Mouse (Mus musculus) right cerebral cortex, postnatal 36 days (tissue): ENCODE data around the gene Cd44.
A peak's percentile ranks its signal among the peaks of the same experiment; 100 is the strongest.

Source experiments
- DNase-seq, 2 experiments: peaks; one replicate each; pipeline ENCODE4 v3.0.0; 2022; ENCODE audit warnings: low spot score in 2 of 2, mixed read lengths in 1 of 2

Gene Cd44

DNA sequence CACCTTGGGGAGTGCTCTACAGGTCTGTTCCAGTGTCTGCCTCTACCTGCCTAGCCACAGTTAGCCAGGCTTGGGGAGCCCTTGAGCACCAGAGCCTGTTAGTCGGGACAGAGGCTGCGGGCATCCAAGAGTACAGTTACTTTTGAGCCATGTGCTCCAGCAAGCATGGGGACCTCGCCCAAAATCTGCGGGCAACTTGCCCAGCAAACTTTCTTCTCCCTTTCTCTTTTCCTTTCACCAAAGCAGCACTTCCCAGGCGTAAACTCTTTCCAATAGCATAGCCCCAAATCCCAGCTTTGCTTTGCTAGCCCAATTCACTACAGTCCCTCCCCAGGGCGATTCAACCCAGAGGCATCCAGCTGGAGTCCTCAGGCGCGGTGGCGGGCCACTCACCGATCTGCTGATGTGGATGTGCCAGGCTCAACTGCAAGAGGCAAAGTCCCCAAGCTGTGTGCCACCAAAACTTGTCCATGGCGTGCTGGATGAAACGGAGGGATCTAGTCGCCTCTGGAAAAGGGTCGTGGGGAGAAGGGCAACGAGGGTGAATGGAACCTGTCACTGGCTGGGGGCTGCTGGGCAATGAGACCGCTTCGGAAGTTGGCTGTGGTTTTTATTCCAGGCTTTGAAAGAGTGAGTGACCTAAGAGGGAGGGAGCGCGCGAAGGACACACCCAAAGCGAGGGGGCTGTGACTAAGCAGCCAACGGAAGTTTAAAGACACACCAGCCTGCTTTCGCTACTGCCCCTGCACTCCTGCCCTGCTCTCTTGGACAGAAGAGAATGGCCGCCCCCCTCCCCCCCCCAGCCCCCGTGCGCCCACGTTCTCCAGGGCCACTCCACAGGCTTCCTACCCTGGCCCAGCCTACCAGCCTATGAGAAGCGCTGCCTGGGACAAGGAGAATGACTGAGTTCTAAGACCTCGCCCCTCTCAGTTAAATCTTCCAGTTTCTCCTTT, at the start of gene Cd44:
Cd44 (minus strand) TSS at position 791 of the 953 bp plus-strand sequence.
- DNase-seq, result no peak

GRCm38 (mm10) chr2:102948481-102948857, 47.0 kb upstream of the Cd44 start:
- no peak for DNase-seq

GRCm38 (mm10) chr2:102947846-102948480, 46.5 kb upstream of the Cd44 start:
- DNase-seq, result no peak

- DNase-seq, result no peak
Observed at GRCm38 (mm10) chr2:102945111-102945510, 43.6 kb upstream of the Cd44 start.

- no peak for DNase-seq
Observed at GRCm38 (mm10) chr2:102944415-102945012, 43.0 kb upstream of the Cd44 start.

DNA sequence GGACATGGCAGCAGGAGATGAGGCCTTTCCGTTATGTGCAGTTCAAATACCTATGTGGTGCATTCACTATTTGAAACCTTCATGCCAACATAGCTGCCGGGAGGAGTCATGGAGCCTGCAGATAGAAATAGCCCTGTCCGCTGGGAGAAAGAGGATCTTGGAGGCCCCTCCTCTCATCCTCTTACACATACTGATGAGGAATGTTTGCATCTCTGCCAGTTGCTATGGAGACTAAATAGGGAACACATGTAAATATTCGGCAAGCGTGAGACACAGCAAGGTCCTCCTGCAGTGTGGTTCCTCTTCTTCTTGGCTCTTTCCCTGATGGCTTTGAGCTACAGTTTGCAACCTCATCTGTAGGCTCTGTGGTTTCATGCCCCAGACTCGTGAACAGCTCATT, 42.5 kb upstream of the Cd44 start:
- DNase-seq, result peak; percentile 24 to 71

- peak in 1 of 2 experiments; percentile 47 for DNase-seq
Observed at GRCm38 (mm10) chr2:102942782-102943080, 41.3 kb upstream of the Cd44 start.

GRCm38 (mm10) chr2:102941937-102942781, 40.7 kb upstream of the Cd44 start:
- no peak for DNase-seq

- no peak for DNase-seq
Observed at GRCm38 (mm10) chr2:102940813-102941361, 39.4 kb upstream of the Cd44 start.

DNA sequence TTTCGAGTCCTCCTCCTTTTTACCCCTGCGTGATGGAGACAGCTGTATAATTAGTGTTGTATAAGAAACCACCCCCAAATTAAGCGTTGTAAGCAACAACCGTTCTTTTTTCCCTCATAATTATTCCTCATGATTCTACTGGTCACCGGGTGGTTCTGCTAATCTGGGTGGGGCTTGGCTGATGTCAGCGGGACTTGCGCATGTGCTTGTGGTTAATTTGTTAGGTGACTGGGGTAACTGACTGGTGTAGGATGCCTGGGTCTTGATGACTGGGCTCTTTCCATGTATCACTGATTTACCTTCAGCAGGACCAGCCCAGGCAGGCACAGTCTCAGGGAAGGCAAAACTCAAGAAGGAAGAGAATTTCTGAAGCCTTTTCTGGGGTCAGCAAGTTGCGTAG, 38.7 kb upstream of the Cd44 start:
- no peak for DNase-seq

DNA sequence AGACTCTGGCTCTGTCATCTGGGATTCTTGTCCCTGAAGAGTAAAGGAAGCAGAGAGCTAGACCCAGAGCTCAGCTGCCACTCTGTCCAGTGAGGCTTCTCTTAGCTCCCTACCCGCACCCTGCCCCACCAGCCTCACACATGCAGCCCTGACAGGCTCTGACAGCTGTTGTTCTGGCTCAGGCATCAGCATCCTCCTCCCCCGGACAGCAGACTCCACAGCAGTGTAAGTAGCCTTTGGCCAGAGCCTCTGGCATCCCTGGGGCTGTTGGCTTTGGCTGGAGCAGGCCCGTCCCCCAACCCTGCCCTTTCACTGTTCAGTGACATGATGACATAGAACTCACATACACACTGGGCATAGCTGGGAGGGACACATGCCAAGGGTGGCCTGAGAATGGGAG, 35.4 kb upstream of the Cd44 start:
- no peak for DNase-seq

DNA sequence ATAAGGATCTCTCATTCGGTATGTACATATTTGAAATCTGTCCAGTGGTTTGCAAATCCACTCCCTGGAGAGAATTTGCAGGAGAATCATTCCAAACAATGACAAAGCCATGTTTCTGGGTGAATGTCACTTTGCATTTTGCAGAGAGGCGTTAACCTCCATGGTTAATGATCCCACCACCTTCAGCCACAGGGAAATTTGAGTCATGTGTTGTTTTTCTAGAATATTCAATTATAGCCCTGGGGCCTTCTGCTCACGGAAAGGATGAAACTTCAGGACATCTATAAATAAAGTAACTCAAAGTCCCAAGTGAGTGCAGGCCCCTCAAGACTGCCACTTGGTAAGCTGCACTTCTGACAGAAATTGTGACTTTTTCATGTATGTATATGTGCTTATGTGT, 33.4 kb upstream of the Cd44 start:
- DNase-seq, result no peak

- DNase-seq, result no peak
Observed at GRCm38 (mm10) chr2:102933787-102934186, 32.3 kb upstream of the Cd44 start.

GRCm38 (mm10) chr2:102933142-102933541, 31.7 kb upstream of the Cd44 start:
- no peak for DNase-seq

DNA sequence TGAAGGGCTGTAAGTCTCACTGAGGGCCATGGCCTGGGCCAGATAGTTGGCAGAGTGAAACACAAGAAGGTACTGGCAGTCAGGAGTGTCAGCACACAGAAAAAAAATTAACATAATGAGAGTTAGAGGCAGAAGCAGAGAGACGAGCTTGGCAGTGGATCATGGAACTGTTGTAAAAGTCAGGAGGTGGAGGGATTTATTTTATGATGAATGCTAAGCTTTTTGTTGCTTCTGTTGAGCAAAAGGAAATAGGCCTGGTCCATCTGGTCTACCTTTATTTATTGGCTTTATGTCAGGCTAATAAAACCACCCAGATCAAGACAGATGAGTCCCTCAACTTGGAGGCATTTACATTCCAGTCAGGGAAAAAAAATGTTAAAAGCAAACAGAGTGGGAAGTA, 31.2 kb upstream of the Cd44 start:
- no peak for DNase-seq

GRCm38 (mm10) chr2:102928211-102928610, 26.7 kb upstream of the Cd44 start:
- DNase-seq, result no peak

DNA sequence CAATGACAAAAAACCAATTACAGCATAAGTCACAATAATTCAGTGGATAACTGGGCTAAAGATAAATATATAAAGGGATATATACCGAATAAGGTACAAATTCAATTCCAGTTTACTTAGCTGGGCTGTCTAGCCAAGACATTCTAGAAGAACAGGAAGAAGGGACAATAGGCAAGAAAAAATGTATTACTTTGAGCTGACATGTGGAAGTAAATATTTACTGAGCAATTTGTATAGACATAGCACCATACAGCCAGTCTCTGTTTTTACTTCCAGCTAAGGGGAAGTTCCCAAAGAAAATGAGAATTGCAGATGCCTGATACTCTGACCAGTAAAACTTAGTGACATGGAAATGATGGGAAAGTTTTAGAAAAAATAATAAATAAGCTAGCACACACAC, 23.0 kb upstream of the Cd44 start:
- DNase-seq, result no peak

DNA sequence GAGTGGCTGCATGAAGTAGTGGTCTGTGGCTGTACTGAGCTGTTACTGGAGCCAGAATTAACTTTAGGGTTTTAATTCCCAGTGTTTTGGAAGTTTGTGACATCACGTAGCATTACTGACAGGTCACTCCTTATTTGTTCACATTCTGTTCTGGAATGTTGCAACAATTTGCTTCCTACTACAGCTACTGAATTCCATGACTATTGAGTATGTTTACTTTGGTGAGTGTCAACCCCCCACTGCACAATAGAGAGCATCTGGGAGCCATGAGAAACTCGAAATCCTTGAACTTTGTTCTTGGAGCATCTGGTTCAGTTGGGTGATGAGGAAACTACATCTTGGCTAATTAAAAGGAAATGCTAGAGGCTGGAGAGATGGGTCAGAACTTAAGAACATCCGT, 22.2 kb upstream of the Cd44 start:
- DNase-seq, result no peak

- DNase-seq, result no peak
Observed at GRCm38 (mm10) chr2:102922066-102922465, 20.6 kb upstream of the Cd44 start.

GRCm38 (mm10) chr2:102918301-102918700, 16.8 kb upstream of the Cd44 start:
- no peak for DNase-seq

DNA sequence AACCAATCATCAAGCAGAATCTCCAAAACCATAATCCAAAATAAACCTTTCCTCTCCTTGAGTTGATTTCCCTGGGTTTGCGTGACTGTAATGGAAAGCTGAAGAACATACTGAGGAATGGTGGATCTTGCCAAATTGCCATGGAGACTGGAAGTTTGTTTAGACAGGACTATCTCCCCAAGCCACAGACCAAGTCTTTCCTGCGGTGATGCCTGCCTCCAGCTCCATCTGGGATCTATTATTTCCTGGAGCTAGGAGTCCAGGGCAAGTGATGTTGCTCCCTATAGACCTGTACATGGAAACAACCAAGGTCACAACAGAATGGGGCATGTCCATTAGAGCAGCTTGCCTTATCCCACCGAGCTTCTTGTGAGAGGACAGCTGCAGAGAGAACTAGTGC, 15.1 kb upstream of the Cd44 start:
- DNase-seq, result peak in 1 of 2 experiments; percentile 12

DNA sequence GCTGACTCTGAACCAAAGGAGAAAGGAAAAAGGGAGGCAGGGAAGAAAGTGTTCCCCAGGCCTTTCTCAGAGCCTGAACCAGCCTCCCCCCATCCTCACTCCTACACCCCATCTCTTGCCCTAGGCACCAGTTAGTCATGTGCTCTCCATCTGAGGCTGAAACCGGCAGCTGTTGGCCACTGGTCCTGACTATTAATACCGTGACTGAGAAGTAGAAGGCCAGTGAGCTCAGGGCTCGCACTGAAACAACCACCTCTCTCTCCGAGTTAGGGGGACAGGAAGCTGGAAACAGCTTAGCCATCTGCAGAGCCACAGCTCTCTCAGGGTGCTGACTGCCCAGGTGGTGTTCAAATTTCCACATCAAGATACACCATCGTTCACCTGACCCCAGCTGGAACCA, 13.2 kb upstream of the Cd44 start:
- no peak for DNase-seq
